Mouse (Mus musculus): ENCODE data around the gene Traf7. TPM values are rescaled to one million over a fixed set of nuclear protein-coding genes. Genes with fewer than 3 reads are reported as not detected.

Gene Traf7
- polyA plus RNA-seq, 1 experiment from 2014 or later = 104 TPM

- no peak overlapping the region for H3K4me2 ChIP-seq (ENCODE audit: low read length)
- no peak overlapping the region for H3K9ac ChIP-seq (ENCODE audit: low read length)
- no peak overlapping the region for H3K4me3 ChIP-seq (ENCODE audit: low read depth, low read length)
- ATAC-seq (replicated peaks; ENCODE audit: low FRiP score, low TSS enrichment, low read depth) (no peak), DNase-seq (ENCODE audit: low spot score) (no peak)
- WGBS = 40% methylated on average over 3 of the region's 3 CpGs
- peaks cover 22% of the 10 kb centered on the region for H3K36me3 ChIP-seq (ENCODE audit: control insufficient read depth, insufficient read depth, low read length)
- H3K9me3 ChIP-seq (ENCODE audit: control insufficient read depth, low read length) = no peaks in the 10 kb centered on the region
- no peaks in the 10 kb centered on the region for H3K27me3 ChIP-seq (replicated peaks; ENCODE audit: control insufficient read depth, insufficient read depth, low read length)
- peak overlapping the region; percentile 30 for H3K27ac ChIP-seq (ENCODE audit: low read depth)
- peaks cover 14% of the 10 kb centered on the region; the same call in 1 of the 2 replicates for H3K4me1 ChIP-seq (replicated peaks; ENCODE audit: control insufficient read depth, insufficient read depth, low read length)
Observed at GRCm38 (mm10) chr17:24480201-24480826, 47.4 kb downstream of the Traf7 start.

- H3K27me3 ChIP-seq (replicated peaks; ENCODE audit: control insufficient read depth, insufficient read depth, low read length) = no peaks in the 10 kb centered on the region
- peak overlapping the region; percentile 72 for H3K4me2 ChIP-seq (ENCODE audit: low read length)
- no peaks in the 10 kb centered on the region for H3K9me3 ChIP-seq (ENCODE audit: control insufficient read depth, low read length)
- no peak overlapping the region; the same call in 1 of the 2 replicates for H3K9ac ChIP-seq (ENCODE audit: low read length)
- no peak for ATAC-seq (replicated peaks; ENCODE audit: low FRiP score, low TSS enrichment, low read depth)
- peaks cover 14% of the 10 kb centered on the region; the same call in 1 of the 2 replicates for H3K4me1 ChIP-seq (replicated peaks; ENCODE audit: control insufficient read depth, insufficient read depth, low read length)
- H3K36me3 ChIP-seq (ENCODE audit: control insufficient read depth, insufficient read depth, low read length) = peaks cover 31% of the 10 kb centered on the region
- H3K4me3 ChIP-seq (ENCODE audit: low read depth, low read length) = peak overlapping the region; percentile 93
- no peak overlapping the region; the same call in 1 of the 2 replicates for H3K27ac ChIP-seq (ENCODE audit: low read depth)
- 19% methylated on average over 1 of the region's 1 CpGs for WGBS
- DNase-seq (ENCODE audit: low spot score) = no peak
Observed at GRCm38 (mm10) chr17:24479431-24479830, 48.3 kb downstream of the Traf7 start.

GRCm38 (mm10) chr17:24478663-24479380 is 48.9 kb downstream of the Traf7 start, which contains the start of gene Mlst8:
Gene Mlst8 (minus strand): TSS chr17:24479078.
- ATAC-seq (replicated peaks; ENCODE audit: low FRiP score, low TSS enrichment, low read depth) (peak; percentile 94), DNase-seq (ENCODE audit: low spot score) (peak; percentile 98)
- peak within 1 kb of the TSS; percentile 93 for H3K27ac ChIP-seq (ENCODE audit: low read depth)
- H3K9ac ChIP-seq (ENCODE audit: low read length) = peak within 1 kb of the TSS; percentile 84
- no peaks in the 10 kb centered on the region for H3K27me3 ChIP-seq (replicated peaks; ENCODE audit: control insufficient read depth, insufficient read depth, low read length)
- peak within 1 kb of the TSS; percentile 72 for H3K4me2 ChIP-seq (ENCODE audit: low read length)
- H3K9me3 ChIP-seq (ENCODE audit: control insufficient read depth, low read length) = no peaks in the 10 kb centered on the region
- peak within 1 kb of the TSS; percentile 93 for H3K4me3 ChIP-seq (ENCODE audit: low read depth, low read length)
- peaks cover 37% of the 10 kb centered on the region for H3K36me3 ChIP-seq (ENCODE audit: control insufficient read depth, insufficient read depth, low read length)
- under 1% methylated on average over 48 of the region's 48 CpGs for WGBS
- H3K4me1 ChIP-seq (replicated peaks; ENCODE audit: control insufficient read depth, insufficient read depth, low read length) = peaks cover 14% of the 10 kb centered on the region; the same call in 1 of the 2 replicates

GRCm38 (mm10) chr17:24477985-24478600 is 49.6 kb downstream of the Traf7 start:
- 42% methylated on average over 11 of the region's 11 CpGs for WGBS
- Histone ChIP-seq H3K4me1 (replicated peaks; ENCODE audit: control insufficient read depth, insufficient read depth, low read length) (peaks cover 14% of the 10 kb centered on the region; the same call in 1 of the 2 replicates), H3K27ac (ENCODE audit: low read depth) (0 out of 2 replicates have a peak overlapping the region, but pooled peaks have one; percentile 93), H3K9me3 (ENCODE audit: control insufficient read depth, low read length) (no peaks in the 10 kb centered on the region), H3K36me3 (ENCODE audit: control insufficient read depth, insufficient read depth, low read length) (peaks cover 39% of the 10 kb centered on the region), H3K4me2 (ENCODE audit: low read length) (peak overlapping the region; percentile 72), H3K9ac (ENCODE audit: low read length) (peak overlapping the region; percentile 84), H3K4me3 (ENCODE audit: low read depth, low read length) (peak overlapping the region; percentile 93), H3K27me3 (replicated peaks; ENCODE audit: control insufficient read depth, insufficient read depth, low read length) (no peaks in the 10 kb centered on the region)
- no peak for DNase-seq (ENCODE audit: low spot score)
- peak; percentile 36 for ATAC-seq (replicated peaks; ENCODE audit: low FRiP score, low TSS enrichment, low read depth)

GRCm38 (mm10) chr17:24477053-24477984 is 50.4 kb downstream of the Traf7 start:
- peak overlapping the region; percentile 93 for H3K4me3 ChIP-seq (ENCODE audit: low read depth, low read length)
- DNase-seq (ENCODE audit: low spot score) (no peak), ATAC-seq (replicated peaks; ENCODE audit: low FRiP score, low TSS enrichment, low read depth) (no peak)
- H3K4me2 ChIP-seq (ENCODE audit: low read length) = peak overlapping the region; percentile 72
- H3K9ac ChIP-seq (ENCODE audit: low read length) = peak overlapping the region; percentile 84
- H3K9me3 ChIP-seq (ENCODE audit: control insufficient read depth, low read length) = no peaks in the 10 kb centered on the region
- H3K27ac ChIP-seq (ENCODE audit: low read depth) = no peak overlapping the region
- 93% methylated on average over 20 of the region's 20 CpGs for WGBS
- H3K27me3 ChIP-seq (replicated peaks; ENCODE audit: control insufficient read depth, insufficient read depth, low read length) = no peaks in the 10 kb centered on the region
- peaks cover 22% of the 10 kb centered on the region for H3K4me1 ChIP-seq (replicated peaks; ENCODE audit: control insufficient read depth, insufficient read depth, low read length)
- H3K36me3 ChIP-seq (ENCODE audit: control insufficient read depth, insufficient read depth, low read length) = peaks cover 44% of the 10 kb centered on the region

GRCm38 (mm10) chr17:24476022-24476776 is 51.5 kb downstream of the Traf7 start:
- peaks cover 33% of the 10 kb centered on the region for H3K4me1 ChIP-seq (replicated peaks; ENCODE audit: control insufficient read depth, insufficient read depth, low read length)
- no peak overlapping the region for H3K27ac ChIP-seq (ENCODE audit: low read depth)
- H3K27me3 ChIP-seq (replicated peaks; ENCODE audit: control insufficient read depth, insufficient read depth, low read length) = no peaks in the 10 kb centered on the region
- H3K36me3 ChIP-seq (ENCODE audit: control insufficient read depth, insufficient read depth, low read length) = peaks cover 44% of the 10 kb centered on the region
- ATAC-seq (replicated peaks; ENCODE audit: low FRiP score, low TSS enrichment, low read depth) = no peak
- no peak overlapping the region for H3K9ac ChIP-seq (ENCODE audit: low read length)
- WGBS = 93% methylated on average over 10 of the region's 10 CpGs
- no peak for DNase-seq (ENCODE audit: low spot score)
- no peaks in the 10 kb centered on the region for H3K9me3 ChIP-seq (ENCODE audit: control insufficient read depth, low read length)
- H3K4me3 ChIP-seq (ENCODE audit: low read depth, low read length) = no peak overlapping the region
- no peak overlapping the region for H3K4me2 ChIP-seq (ENCODE audit: low read length)

- no peaks in the 10 kb centered on the region for H3K27me3 ChIP-seq (replicated peaks; ENCODE audit: control insufficient read depth, insufficient read depth, low read length)
- peaks cover 36% of the 10 kb centered on the region for H3K4me1 ChIP-seq (replicated peaks; ENCODE audit: control insufficient read depth, insufficient read depth, low read length)
- 95% methylated on average over 6 of the region's 6 CpGs for WGBS
- no peaks in the 10 kb centered on the region for H3K9me3 ChIP-seq (ENCODE audit: control insufficient read depth, low read length)
- no peak overlapping the region for H3K9ac ChIP-seq (ENCODE audit: low read length)
- DNase-seq (ENCODE audit: low spot score) (no peak), ATAC-seq (replicated peaks; ENCODE audit: low FRiP score, low TSS enrichment, low read depth) (no peak)
- H3K4me3 ChIP-seq (ENCODE audit: low read depth, low read length) = no peak overlapping the region
- H3K4me2 ChIP-seq (ENCODE audit: low read length) = no peak overlapping the region
- H3K36me3 ChIP-seq (ENCODE audit: control insufficient read depth, insufficient read depth, low read length) = peaks cover 44% of the 10 kb centered on the region
- H3K27ac ChIP-seq (ENCODE audit: low read depth) = no peak overlapping the region
Observed at GRCm38 (mm10) chr17:24475586-24475985, 52.2 kb downstream of the Traf7 start.
